Comparison of ENCODE assay signal across 9 mouse cellular contexts in genomic region chr4:139059569-139059968, GRCm38 (mm10). TPM values are rescaled to one million over a fixed set of nuclear protein-coding genes. Genes with fewer than 3 reads are reported as not detected.
DNase-seq lines count a peak whose midpoint lies in the region; ATAC-seq and TF ChIP-seq lines count a peak whose summit lies in the region.
"Had no signal": no experiment of that assay in that cellular context is flagged by ENCODE, and none has a peak within 500 bp of the region (broad histone marks: within the 10 kb centered on the region; RNA-seq: fewer than 3 reads in every experiment).

No protein-coding gene starts in this region.

- no peak overlapping the region for H3K9ac ChIP-seq in heart, embryonic 12.5 days
- H3K9ac ChIP-seq: limb, embryonic 13.5 days had no signal

- no peak overlapping the region for H3K4me3 ChIP-seq in heart, embryonic 10.5 days
- H3K4me3 ChIP-seq in heart, embryonic 12.5 days, result no peak overlapping the region
- H3K4me3 ChIP-seq in thymus, adult 2 months (ENCODE audit: control insufficient read depth, insufficient read depth, low read length), result no peak overlapping the region
- H3K4me3 ChIP-seq: limb, embryonic 13.5 days had no signal

- H3K4me1 ChIP-seq in heart, embryonic 10.5 days, result peaks cover 2% of the 10 kb centered on the region; the same call in 1 of the 2 replicates
- H3K4me1 ChIP-seq in heart, embryonic 12.5 days (replicated peaks), result peaks cover 5% of the 10 kb centered on the region
- H3K4me1 ChIP-seq in thymus, adult 2 months (replicated peaks; ENCODE audit: control insufficient read depth, insufficient read depth, low read length), result no peaks in the 10 kb centered on the region
- H3K4me1 ChIP-seq: limb, embryonic 13.5 days had no signal

- peaks cover 24% of the 10 kb centered on the region; the same call in 1 of the 2 replicates for H3K27me3 ChIP-seq in heart, embryonic 10.5 days (ENCODE audit: insufficient read depth, poor library complexity, severe bottlenecking)
- peaks cover 19% of the 10 kb centered on the region; the same call in 1 of the 2 replicates for H3K27me3 ChIP-seq in heart, embryonic 12.5 days (replicated peaks)
- no peaks in the 10 kb centered on the region for H3K27me3 ChIP-seq in thymus, adult 2 months (ENCODE audit: control insufficient read depth, insufficient read depth, low read length)

- no peak for TF ChIP-seq POLR2A in thymus, adult 2 months (IDR thresholded peaks at IDR 0.05; ENCODE audit: control insufficient read depth, extremely low read depth, insufficient read depth, low read length, poor library complexity)

- no peak overlapping the region for H3K27ac ChIP-seq in heart, embryonic 10.5 days
- H3K27ac ChIP-seq in heart, embryonic 12.5 days (ENCODE audit: poor library complexity, severe bottlenecking), result no peak overlapping the region
- no peak overlapping the region for H3K27ac ChIP-seq in thymus, adult 2 months (ENCODE audit: control insufficient read depth, insufficient read depth, low read length)
- H3K27ac ChIP-seq: limb, embryonic 13.5 days had no signal

- peak; percentile 81 for DNase-seq in heart, embryonic 10.5 days (ENCODE audit: low spot score)
- DNase-seq in thymus, postnatal 0 days (ENCODE audit: low spot score), result peak; percentile 18
- DNase-seq in thymus, adult 2 months, result no peak
- peak; percentile 61 to 63 for DNase-seq in kidney, postnatal 25 days
- peak; percentile 59 for DNase-seq in yolk sac, embryonic 10.5 days (ENCODE audit: low spot score)
- DNase-seq in B cell, adult 2 months, result no peak
- DNase-seq in urinary bladder, adult 18-20 months (ENCODE audit: low spot score in 2 of 2), result no peak

- WGBS in heart, embryonic 10.5 days, result 9% methylated on average over 7 of the region's 7 CpGs
- 3% methylated on average over 7 of the region's 7 CpGs for whole genome bisulfite sequencing in heart, embryonic 12.5 days
- WGBS in thymus, adult 2 months, result 46% methylated on average over 7 of the region's 7 CpGs

- no peaks in the 10 kb centered on the region for H3K9me3 ChIP-seq in heart, embryonic 10.5 days
- no peaks in the 10 kb centered on the region for H3K9me3 ChIP-seq in heart, embryonic 12.5 days (replicated peaks)
- H3K9me3 ChIP-seq: limb, embryonic 13.5 days had no signal

- no peak for TF ChIP-seq CTCF in thymus, adult 2 months (IDR thresholded peaks at IDR 0.05; ENCODE audit: borderline replicate concordance, control insufficient read depth, extremely low read depth, insufficient read depth, low read length, poor library complexity)

- H3K4me2 ChIP-seq in heart, embryonic 12.5 days, result no peak overlapping the region
- H3K4me2 ChIP-seq: limb, embryonic 13.5 days had no signal

- H3K36me3 ChIP-seq in heart, embryonic 10.5 days, result no peaks in the 10 kb centered on the region
- no peaks in the 10 kb centered on the region for H3K36me3 ChIP-seq in heart, embryonic 12.5 days
- no peaks in the 10 kb centered on the region for H3K36me3 ChIP-seq in thymus, adult 2 months (ENCODE audit: control insufficient read depth, insufficient read depth, low read length)
- H3K36me3 ChIP-seq: limb, embryonic 13.5 days had no signal

- ATAC-seq in heart, embryonic 12.5 days (ENCODE audit: insufficient number of reproducible peaks, low FRiP score), result no peak

RNA-seq across cellular contexts. Expression of gene Htr6, which starts 15.8 kb away (rescaled TPM):
- not detected in 2 replicates for polyA plus RNA-seq in heart, embryonic 10.5 days (2016; fragmentation: Nextera tagmentation; extraction: Ambion mirVana)
- polyA plus RNA-seq in heart, embryonic 12.5 days (2016; fragmentation: Nextera tagmentation; extraction: Ambion mirVana), result not detected in 2 replicates
- not detected in 2 replicates for polyA plus RNA-seq in thymus, postnatal 0 days (2015; fragmentation: Nextera tagmentation; extraction: Ambion mirVana)
- not detected in 2 replicates for polyA plus RNA-seq in thymus, adult 2 months (2012; rRNA removed)

RNA-seq across cellular contexts. Expression of gene Nbl1, which starts 33.2 kb away (rescaled TPM):
- 6.4 and 7.3 TPM in 2 replicates for polyA plus RNA-seq in heart, embryonic 10.5 days (2016; fragmentation: Nextera tagmentation; extraction: Ambion mirVana)
- 10.1 and 10.6 TPM in 2 replicates for polyA plus RNA-seq in heart, embryonic 12.5 days (2016; fragmentation: Nextera tagmentation; extraction: Ambion mirVana)
- 19.8 and 20.9 TPM in 2 replicates for polyA plus RNA-seq in thymus, postnatal 0 days (2015; fragmentation: Nextera tagmentation; extraction: Ambion mirVana)
- polyA plus RNA-seq in thymus, adult 2 months (2012; rRNA removed), result 35.7 and 36.3 TPM in 2 replicates

Comparison
In these comparisons a context has a peak if more than half of its experiments do, and no peak if none do; other contexts are left out.
1. DNase-seq: peak in heart, embryonic 10.5 days (single experiment), thymus, postnatal 0 days (single experiment), kidney, postnatal 25 days (2 of 2) and yolk sac, embryonic 10.5 days (single experiment); none in thymus, adult 2 months (single experiment), B cell, adult 2 months (0 of 2) and urinary bladder, adult 18-20 months (0 of 2).